Mouse (Mus musculus): ENCODE measurements around the gene Ldhc. TPM values are rescaled to one million over a fixed set of nuclear protein-coding genes. Genes with fewer than 3 reads are reported as not detected.
"Not testable (repeated sequence)": the region's sequence is repeated elsewhere in the genome, so short reads cannot be mapped to it uniquely, and the experiment has no call there.

Ldhc gene
- total RNA-seq (2021): not detected
- long read RNA-seq: 0 reads

DNA sequence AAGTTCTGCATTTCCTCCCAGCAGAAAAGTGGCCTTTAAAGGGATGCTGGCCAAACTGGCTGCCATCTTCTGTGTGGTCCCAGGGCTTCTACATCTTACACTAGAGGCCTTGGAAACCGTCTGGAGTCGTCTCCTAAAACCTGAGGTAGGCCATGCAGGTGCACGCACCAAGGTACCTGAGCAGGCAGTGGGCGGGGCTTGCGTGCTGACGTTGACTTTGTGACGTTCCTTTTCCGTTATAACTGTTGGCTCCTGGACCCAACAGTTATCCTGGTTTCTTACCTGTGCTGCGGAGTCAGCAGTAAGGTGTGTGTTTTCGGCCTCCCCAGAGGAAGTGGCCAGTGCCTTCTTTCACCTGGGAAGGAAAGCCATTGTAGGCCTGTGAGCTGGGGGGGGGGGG, at the start of gene Ldhc:
TSS of gene Ldhc (plus strand) at position 208 of the 400 bp plus-strand sequence.
- DNase-seq (ENCODE audit: low spot score in 2 of 2): no peak

DNA sequence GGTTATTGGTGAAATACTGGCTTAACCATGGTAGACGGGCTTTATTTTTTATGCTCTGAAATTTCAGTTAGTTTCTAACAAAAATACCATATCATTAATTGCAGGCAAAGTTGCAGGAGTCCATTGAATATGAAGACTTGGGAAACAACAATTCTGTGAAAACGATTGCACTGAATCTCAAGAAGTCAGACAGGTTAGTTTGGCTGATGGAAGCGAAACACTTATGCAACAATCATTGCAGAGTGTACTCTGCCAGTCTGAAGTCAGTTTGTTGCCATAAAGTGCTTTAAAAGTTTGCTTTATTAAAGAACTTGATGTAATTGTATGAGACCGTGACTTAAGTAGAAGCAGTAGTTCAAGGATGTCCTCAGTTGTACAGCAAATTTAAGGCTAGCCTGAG, 47.0 kb upstream of the Ldhc start:
- DNase-seq (ENCODE audit: low spot score in 2 of 2): no peak

DNA sequence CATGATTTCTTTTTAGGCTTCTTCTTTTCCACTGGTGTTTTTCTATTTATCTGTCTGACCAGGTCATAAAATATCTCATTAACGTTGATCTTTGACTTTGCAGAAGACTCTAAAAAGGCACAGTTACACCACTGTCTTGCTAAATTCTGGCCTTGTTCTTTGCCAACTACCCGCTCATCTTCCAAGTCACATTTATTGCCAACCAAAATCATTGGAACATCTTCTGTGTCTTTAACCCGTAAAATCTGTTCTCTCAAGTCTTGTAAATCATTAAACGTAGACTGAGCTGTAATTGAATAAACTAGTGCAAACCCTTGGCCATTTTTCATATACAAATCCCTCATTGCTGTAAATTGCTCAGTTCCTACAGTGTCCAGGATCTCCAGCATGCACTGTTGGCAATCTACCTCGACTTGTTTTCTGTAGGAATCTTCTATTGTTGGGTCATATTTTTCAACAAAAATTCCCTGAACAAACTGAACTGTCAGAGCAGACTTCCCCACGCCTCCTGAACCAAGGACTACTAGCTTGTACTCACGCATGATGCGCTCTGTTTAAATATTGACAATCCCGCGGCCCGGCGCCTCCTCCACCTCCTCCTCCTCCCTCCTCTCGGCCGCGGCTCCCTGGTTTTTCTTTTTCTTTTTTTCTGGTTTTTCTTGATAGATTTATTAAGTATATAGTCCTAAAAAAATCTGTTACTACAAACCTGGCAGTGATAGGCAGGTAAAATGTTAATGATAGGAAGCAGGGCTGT, 39.9 kb upstream of the Ldhc start:
- DNase-seq (ENCODE audit: low spot score in 2 of 2): not testable (repeated sequence)

DNA sequence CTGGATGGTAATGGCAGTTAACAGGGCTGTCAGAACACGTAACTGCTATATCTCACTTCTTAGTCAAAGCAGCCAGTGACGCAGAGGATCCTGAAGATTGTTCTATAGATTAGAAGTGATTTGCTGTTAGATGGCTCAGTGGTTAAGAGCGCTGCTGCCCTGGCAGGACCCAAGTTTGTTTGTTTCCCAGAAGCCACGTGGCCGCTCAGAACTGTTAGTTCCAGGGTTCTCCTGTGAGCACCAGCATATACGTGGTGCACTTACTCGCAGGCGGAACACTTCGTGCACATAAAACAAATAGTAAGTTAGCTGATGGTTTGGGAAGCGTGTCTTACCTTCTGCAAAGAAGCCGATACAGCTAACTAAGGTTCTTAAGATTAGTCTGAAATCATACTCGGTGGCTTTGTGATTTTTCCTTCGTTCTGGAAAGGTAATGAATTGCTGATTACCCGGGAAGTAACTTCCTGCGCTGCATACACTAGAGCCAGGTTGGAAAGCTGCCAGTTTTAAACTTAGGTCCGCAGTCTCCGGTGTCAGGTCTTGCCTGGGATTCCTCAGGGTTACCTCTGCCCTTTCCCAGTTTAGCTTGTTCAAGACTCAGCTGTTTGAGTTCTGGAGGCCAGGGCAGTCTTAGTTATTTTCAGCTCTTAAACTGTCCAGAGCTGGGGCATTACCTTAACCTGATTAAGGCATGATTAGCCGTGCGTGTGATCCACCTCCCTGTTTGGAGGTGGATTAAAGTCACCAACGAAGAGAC, 33.8 kb upstream of the Ldhc start:
- no peak for DNase-seq (ENCODE audit: low spot score in 2 of 2)

DNA sequence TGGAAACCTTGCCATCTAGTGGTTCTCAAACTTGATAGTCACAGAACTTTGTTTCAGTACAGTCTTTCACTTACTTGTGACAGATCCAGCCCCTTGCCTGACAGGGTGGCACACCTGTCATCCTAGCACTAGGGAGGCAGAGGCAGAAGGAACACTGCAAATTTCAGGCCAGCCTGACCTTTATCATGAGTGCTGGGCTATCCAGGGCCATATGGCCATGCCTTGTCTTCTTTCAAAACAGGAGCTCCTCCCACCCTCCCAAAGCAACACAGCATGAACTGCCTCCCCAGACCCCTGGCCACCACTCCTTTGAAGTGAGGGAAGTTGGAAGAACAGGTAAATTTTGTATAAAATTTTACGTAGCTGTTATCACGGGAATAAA, 33.2 kb upstream of the Ldhc start:
- no peak for DNase-seq (ENCODE audit: low spot score in 2 of 2)

DNA sequence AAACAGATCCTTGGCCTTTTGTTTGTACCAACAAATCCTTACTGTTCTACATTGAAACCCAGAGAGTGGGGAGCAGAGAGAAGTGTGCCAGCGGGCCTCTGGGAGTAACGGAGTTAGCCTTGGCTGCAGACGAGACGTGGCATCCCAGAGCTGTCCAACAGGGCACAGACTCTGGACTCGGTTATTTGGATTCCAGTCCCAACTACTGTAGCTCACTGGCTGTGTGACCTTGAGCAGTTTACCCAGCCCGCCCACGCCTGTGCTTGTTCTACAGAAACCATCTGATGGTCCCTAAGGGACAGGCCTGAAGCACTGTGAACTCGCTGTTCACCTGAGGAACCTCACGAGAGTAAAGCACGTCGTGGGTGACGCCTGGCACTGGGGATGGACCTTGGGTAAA, 31.1 kb upstream of the Ldhc start:
- no peak for DNase-seq (ENCODE audit: low spot score in 2 of 2)

DNA sequence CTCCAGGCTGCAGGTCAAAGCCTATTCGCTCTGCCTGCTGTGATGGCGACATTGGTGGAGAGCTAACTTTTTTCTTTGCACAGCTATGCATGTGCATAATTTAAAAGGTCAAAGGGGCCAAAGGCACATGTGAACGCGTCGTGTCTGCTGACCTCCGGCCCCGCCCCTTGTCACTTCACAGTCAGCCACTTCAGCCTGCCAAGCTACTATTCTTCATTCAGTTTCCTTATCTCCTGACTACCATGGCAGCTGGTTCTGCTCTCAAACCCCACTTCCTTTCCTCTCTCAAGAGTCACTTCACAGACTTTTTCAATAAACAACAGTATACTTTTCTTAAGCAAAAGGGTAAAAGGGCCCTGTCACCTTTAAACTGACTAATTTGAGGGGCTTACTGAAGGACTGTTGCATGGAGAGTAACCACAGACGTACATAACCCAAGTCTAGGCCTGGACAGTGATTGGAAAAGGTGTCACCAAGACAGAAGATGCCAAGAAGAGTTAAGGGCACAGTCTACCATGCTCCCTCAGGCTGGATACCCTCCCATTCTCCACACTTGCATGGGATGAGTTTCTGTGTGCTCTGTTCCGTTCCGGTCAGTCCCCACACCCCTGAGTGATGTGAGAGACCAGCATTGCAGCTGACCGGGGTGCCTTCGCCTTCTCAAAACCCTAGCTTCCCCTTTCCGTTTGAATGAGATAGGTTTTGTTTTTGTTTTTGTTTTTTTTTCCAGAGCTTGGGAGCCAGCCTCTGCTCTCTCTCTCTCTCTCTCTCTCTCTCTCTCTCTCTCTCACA, 30.0 kb upstream of the Ldhc start:
- no peak for DNase-seq (ENCODE audit: low spot score in 2 of 2)

DNA sequence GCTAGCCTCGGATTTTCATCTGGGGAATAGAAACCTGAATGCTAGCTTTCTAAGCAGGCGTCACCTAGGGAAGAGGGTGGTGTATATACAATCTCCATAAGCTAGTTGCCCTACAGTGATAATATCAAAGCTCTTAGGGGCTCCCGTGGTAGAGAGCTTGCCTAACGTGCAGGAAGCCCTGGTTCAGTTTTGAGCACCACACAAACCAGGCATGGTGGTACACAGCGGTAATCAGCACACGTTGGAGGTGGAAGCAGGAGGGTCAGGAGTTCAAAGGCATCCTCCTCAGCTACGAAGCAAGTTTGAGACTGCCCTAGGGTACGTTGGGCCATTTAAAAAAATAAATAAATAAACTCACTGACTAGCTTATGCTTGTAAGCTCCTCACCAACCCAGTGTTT, 29.3 kb upstream of the Ldhc start:
- DNase-seq (ENCODE audit: low spot score in 2 of 2): no peak

DNA sequence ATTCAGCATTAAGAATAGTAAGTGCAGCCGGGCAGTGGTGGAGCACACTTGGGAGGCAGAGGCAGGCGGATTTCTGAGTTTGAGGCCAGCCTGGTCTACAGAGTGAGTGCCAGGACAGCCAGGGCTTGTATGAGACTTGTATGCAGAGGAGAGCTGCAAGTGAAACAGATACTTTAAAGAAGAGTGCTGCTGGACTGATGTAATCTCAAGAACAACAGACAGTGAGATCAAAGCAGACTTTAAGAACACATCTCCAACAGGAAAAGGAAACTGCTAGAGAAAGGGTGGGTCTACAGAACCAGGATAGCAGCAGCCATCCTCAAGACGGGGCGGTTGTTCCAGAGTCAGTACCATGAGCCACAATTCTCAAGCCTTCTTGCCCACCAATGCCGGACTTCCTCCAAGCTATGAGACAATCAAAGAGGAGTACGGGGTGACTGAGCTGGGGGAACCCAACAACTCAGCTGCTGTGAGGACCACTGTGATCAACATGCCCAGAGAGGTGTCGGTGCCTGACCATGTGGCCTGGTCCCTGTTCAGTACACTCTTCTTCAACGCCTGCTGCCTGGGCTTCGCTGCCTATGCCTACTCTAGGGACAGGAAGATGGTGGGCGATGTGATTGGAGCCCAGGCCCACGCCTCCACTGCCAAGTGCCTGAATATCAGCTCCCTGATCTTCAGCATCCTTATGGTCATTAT, 28.7 kb upstream of the Ldhc start:
- DNase-seq (ENCODE audit: low spot score in 2 of 2): not testable (repeated sequence)

DNA sequence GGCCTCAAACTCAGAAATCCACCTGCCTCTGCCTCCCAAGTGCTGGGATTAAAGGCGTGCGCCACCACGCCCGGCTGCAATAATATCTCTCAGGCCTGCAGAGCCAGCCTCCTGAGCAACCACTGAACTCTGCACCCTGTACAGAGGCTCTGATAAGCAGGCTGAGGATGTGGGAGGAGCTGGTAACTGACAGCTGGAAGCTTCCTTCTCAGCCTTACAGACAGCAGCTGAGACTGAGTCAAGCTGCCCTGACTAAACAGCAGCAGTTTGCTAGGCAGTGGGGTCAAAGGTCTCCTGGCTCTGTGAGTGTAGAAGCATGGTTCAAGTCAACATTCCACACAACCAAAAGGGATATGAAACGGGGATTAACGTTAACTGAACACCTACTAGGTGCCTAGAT, 27.7 kb upstream of the Ldhc start:
- DNase-seq (ENCODE audit: low spot score in 2 of 2): no peak

DNA sequence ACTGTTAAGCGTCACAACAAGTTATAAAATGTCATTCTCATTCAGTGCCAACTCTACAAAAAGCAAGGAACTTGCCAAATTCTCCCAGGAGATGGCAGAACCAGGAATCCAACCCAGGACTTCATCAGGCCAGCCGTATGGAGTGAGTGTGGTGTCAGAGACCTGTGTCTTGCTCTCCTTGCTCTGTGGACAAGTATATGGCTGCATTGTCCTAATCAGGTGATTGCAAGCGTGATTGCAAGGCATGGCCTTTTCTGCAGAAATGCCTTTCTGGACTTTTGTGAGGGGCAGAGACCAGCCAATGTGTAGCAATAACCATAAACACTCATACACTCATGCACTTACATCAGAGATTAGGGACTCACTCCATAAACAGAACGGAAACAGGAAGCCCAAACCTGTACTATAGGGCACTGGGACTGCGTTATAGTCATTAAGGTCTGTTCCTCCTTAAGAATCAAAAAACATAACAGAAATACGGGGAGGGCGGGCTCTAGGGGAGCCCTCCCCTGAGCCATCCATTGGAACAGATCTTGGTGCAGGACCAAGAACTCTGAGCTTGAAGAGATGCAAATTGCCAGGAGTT, 27.2 kb upstream of the Ldhc start:
- no peak for DNase-seq (ENCODE audit: low spot score in 2 of 2)

DNA sequence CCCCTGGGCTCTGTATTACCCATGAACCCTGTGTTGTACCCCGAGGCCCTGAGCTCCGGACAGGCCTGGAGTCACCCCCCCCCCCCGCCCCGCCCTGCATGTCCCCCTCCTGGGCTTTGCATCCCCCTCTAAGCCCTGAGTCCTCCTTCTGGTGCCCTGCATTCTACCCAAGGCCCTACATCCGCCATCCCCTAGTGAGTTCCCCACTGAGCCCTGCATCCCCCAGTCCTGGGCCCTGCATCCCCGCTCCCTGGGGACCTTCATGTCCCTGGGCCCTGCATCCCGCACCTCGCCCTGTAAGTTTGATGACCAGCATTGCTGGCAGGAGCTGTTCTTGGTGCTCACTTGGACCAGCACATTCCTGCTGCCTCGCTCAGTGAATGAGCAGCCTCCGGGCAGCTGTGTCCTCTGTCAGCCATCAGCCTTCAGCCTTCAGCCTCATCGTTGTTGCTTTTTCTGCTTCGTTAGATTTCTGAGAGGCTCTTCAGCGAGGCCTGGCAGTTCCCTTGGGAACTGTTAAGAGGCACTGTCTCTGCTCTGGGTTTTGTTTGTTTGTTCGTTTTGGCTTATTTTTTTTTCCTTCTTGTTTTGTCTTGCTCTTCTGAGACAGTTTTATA, 25.9 kb upstream of the Ldhc start:
- no peak for DNase-seq (ENCODE audit: low spot score in 2 of 2)

DNA sequence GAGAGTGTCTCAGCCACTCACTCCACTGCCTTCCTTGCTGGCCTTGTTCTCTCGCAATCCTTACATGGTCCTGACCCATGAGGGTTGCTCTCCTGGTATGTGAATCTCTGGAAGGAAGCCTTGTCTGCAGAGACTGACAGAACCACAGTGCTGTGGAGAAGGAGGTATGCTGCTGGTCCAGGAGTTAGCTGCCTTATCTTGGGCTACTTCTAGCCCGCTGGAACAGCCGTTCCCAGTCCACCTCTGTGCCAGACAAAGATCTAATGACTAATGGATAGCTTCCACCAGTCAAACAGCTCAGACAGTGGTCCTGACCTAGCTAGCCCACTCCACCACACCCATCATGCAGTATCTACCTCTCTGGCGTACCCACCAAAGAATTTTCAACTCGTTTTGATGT, 24.6 kb upstream of the Ldhc start:
- DNase-seq (ENCODE audit: low spot score in 2 of 2): no peak

DNA sequence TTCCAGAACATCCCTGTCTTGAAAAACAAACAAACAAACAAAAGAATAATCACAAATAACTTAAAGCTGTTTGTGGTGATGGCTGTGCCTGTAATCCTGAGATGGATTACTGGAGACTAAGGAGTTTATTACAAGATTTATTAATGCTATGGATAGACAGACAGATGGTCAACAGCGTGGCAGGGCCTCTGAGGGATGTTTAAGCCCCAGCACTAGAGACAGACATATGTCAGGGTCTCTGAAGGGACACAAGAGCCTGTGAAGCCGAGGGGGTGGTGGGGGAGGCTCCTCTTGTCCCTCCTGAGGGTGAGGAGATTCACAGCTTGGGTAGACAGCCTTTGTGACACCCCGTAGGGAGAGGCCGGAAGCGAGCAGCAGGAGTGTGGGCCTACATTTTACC, 23.9 kb upstream of the Ldhc start:
- no peak for DNase-seq (ENCODE audit: low spot score in 2 of 2)

DNA sequence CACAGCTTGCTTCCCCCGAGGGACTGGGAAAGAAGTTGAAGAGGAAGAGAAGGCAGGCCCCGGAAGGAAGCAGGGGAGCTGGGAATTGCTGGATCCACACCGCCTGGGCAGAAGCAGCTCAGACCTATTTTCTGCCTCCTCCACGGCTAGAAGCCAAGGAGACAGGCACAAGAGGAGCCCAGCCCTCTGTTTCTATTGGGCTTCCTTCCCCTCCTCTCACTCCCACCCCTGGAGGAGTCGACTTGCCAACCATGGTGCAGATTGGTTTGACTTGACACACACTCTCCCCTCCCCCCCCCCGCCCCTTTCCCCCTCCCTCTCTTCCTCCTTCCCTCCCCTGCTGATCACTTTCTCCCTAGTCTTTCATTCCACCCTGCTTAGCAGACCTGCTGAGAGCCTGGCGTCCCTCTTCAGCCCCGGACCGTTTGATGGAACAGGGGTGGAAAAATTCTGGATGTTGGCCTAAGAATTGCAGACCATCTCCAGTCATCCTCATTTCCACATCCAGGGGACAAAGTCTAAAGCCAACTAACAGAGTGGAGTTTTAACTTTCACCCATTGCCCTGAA, 22.8 kb upstream of the Ldhc start:
- DNase-seq (ENCODE audit: low spot score in 2 of 2): no peak

DNA sequence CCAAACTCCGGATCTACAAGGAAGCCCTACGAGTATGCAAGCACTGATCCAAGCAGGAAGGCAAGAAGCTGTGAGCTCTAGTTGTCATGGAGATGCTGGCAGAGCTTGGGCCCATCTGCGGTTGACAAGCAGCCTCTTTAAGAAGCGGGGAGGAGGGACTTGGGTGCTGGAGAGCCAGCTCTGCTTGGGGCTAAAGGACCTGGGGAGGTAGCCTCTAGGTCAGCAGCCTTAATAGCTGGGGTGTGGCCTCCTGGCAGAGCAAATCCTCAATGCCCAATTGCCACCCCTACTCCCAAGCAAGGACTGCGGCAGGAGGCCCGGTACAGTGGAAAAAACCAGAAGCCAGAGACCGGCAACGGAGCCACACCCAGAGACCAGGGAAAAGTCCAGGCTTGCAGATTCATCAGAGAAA, 22.1 kb upstream of the Ldhc start:
- DNase-seq (ENCODE audit: low spot score in 2 of 2): peak; percentile 83 to 89

DNA sequence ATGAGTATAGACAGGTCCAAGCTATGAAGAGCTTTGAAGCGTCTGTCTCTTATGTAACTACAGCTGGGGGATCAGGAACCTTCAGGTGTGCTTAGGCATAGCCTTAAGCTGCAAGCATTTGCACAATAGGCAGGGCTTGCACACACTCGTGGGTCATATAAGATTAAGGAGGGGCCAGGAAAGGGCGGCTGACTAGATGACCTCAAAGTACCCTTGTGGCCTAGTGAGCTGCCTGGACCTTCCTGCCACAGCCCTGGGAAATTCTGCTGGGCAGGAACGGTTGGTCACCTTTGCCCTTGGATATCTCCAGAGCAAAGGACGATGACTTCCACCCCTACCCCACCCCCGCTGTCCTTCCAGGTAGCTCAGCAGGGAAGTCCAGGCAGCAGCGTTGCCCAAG, 21.6 kb upstream of the Ldhc start:
- DNase-seq (ENCODE audit: low spot score in 2 of 2): no peak

DNA sequence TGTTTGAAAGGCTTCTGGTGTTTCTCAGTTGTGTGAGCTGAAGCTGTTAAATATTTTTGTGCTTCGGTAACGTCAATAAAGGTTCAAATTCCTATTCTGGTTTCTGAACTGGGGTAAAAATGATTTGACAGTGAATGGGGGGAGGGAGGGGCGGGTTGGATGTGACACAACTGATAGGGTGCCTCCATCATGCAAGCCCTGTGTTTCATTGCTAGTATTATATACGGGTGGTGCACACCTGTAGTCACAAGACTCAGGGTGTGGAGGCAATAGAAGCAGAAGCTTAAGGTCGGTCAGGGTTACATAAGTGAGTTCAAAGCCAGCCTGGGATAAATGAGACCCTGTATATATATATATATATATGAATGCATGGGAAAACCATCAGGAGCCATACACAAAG, 21.1 kb upstream of the Ldhc start:
- no peak for DNase-seq (ENCODE audit: low spot score in 2 of 2)

DNA sequence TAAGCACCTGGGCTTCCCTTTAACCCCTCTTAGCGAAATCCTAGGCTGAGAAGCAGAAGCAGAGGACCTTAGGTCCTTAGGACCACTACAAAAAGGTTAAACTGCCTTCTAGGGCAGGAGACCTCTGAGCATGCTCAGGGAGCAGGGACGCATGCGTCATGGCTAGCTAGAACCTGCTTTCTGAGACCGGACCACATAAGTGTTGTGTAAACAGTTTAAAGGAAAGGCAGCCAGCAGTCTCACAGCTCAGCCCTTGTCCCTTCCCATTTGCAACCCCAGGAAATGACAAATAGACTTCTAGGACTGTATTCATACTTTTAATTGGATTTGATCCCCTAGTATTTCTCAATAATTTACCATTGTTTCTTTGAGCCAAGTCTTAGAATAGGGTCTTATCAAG, 20.7 kb upstream of the Ldhc start:
- DNase-seq (ENCODE audit: low spot score in 2 of 2): no peak

DNA sequence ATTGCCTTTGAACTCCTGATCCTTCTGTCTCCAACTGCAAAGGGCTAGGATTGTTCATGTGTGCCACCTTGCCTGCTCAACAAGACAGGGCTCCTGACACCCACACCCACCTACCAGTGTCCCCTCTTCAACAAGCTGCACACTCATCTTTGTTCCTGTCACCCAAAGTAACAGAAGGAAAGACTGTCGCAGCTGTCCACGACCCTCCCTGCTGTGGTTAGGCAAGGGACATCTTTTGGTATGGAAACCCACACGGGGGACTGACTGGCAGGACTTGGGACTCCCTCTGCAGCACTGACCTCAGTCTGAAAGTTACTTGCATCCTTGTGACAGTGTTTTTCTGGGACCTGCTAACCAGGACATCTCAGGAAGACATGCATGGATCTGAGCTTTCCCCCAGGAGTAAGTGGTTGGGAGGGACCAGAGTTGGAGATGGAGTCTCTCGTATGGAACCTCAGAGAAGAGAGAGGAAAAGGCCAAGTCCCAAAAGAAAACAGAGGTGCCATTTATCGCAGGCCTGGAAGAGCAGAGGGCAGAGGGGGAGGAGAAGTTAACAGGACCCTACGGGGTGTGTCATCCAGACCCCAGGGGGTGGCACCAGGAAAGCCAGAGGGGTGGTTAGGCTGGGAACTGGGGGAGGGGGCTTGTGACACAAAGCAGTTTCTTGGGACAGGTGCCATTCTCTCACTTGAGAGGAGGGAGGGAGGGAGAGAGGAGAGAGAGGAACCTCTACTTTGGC, 20.0 kb upstream of the Ldhc start, which contains the start of gene Ldha:
TSS of gene Ldha (plus strand) at position 689 of the 739 bp plus-strand sequence.
- DNase-seq (ENCODE audit: low spot score in 2 of 2): no peak
